Mouse (Mus musculus) liver, embryonic 12.5 days (tissue): ENCODE measurements around the gene Eno1. TPM values are rescaled to one million over a fixed set of nuclear protein-coding genes. Genes with fewer than 3 reads are reported as not detected.

ENCODE experiments used
- ATAC-seq: fragments of 200-750 bp; cut with Nextera tagmentation; 2 replicates; pipeline ENCODE4 v1.8.0; 2017; ENCODE audit warnings: moderate number of reproducible peaks, mild to moderate bottlenecking, moderate library complexity
- H3K27ac ChIP-seq: fragments of 300-500 bp; sonication (generic); 2 replicates; pipeline ENCODE4 v1.5.1; 2016; ENCODE audit warnings: mild to moderate bottlenecking
- H3K27me3 ChIP-seq: fragments of 300-500 bp; sonication (generic); replicated peaks from 2 replicates; pipeline ENCODE4 v1.6.1; 2016; ENCODE audit warnings: mild to moderate bottlenecking, moderate library complexity
- H3K36me3 ChIP-seq: fragments of 300-500 bp; sonication (generic); 2 replicates; pipeline ENCODE4 v1.6.1; 2016; ENCODE audit warnings: mild to moderate bottlenecking, moderate library complexity
- H3K4me1 ChIP-seq: fragments of 300-500 bp; sonication (generic); 2 replicates; pipeline ENCODE4 v1.6.1; 2016
- H3K4me2 ChIP-seq: fragments of 300-500 bp; sonication (generic); 2 replicates; pipeline ENCODE4 v1.6.1; 2016; ENCODE audit warnings: mild to moderate bottlenecking, moderate library complexity
- H3K4me3 ChIP-seq: fragments of 300-500 bp; sonication (generic); 2 replicates; pipeline ENCODE4 v1.5.1; 2016; ENCODE audit warnings: mild to moderate bottlenecking, moderate library complexity
- H3K9ac ChIP-seq: fragments of 300-500 bp; sonication (generic); 2 replicates; pipeline ENCODE4 v1.6.1; 2016; ENCODE audit warnings: mild to moderate bottlenecking, moderate library complexity
- H3K9me3 ChIP-seq: fragments of 300-500 bp; sonication (generic); replicated peaks from 2 replicates; pipeline ENCODE4 v1.6.1; 2016; ENCODE audit warnings: mild to moderate bottlenecking, moderate library complexity
- WGBS: fragments of 180-500 bp; shearing (Covaris S2); methylation state at CpG from one replicate; pipeline ENCODE4 v1.1.7; 2016; ENCODE audit not compliant: insufficient replicate concordance; 5-methylcytosine and 5-hydroxymethylcytosine counted together
- polyA plus RNA-seq: library from polyadenylated mRNA; unstranded; fragments of >200 nt; fragmentation: Nextera tagmentation; extraction: Ambion mirVana; gene quantifications from 2 replicates; pipeline ENCODE4 v1.2.1, GENCODE M21; 2016

The Eno1 gene
- polyA plus RNA-seq, 1 experiment from 2014 or later: 1,342 TPM

DNA sequence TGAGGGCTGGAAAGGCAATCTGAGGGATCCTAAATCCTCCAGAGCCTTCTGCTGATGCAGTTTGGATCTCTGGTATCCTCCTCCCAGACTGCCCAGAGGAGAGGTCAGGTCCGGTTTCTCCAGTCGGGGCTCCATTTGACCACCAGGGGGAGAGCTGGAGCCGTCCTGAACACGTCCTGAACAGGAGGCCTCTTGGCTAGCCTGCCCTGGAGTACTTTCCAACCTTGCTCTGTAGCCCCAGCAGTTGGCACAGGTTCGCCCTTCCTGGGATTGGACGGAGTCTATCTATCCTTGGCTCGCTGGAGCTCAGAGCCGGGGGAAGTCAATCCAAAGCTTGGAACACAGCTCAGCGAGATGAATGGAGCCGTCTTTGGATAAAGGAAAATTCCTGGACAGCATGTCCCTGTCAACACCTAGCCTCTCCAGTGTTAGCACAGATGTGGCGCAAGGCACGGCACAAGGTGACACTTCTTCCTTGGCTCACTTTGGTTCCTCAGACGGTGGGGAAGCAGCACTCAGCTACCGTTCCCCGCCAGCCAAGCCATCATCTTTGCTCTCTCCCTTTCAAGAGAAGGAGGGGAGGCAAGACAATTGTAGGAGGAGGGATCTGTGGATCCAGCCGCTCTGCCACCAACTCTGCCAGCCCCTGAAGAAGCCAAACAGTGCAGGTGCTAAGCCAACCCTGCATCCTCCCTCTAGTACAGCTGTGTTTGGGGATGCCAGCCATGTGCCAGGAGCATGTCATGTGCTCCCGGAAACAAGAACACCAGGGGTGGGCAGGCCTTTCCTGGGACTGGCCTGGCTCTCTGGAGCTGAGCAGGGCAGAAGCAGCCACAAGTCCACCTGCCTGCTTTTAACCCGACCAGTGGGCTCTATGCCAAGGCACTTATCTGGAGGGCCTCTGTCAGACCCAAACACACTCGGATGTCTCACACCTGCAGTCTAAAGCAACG lies 21.0 kb downstream of the Eno1 start:
- H3K9ac ChIP-seq: no peak overlapping the region
- H3K27ac ChIP-seq: no peak overlapping the region
- 49% methylated on average over 20 of the region's 20 CpGs for WGBS
- peak; percentile 45; the same call in 1 of the 2 replicates for ATAC-seq
- H3K4me3 ChIP-seq: no peak overlapping the region
- peaks cover 6% of the 10 kb centered on the region for H3K36me3 ChIP-seq
- no peaks in the 10 kb centered on the region for H3K9me3 ChIP-seq
- no peaks in the 10 kb centered on the region for H3K27me3 ChIP-seq
- H3K4me1 ChIP-seq: no peaks in the 10 kb centered on the region
- H3K4me2 ChIP-seq: no peak overlapping the region

DNA sequence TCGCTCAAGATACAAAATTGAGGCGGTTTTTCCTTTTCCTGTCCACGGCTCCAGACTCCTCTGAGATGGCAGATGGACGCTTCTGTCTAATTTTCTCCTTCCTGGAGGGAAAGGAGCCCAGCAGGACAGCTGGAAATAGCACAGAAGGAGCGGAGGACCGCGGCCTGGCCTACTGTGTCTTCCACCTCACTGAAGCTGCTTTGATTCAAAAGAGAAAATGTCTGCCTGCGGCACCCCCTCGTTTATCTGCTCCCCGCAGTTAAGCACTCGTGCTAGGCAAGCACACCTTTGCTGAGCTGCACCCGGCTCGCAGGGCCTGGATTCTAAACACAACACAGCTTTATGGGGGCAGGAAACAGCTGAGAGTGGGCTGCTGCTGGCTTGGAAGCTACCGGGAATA lies 21.9 kb downstream of the Eno1 start:
- ATAC-seq: no peak
- H3K9me3 ChIP-seq: no peaks in the 10 kb centered on the region
- no peak overlapping the region for H3K4me3 ChIP-seq
- H3K9ac ChIP-seq: no peak overlapping the region
- no peaks in the 10 kb centered on the region for H3K27me3 ChIP-seq
- 73% methylated on average over 14 of the region's 14 CpGs for WGBS
- H3K27ac ChIP-seq: no peak overlapping the region
- H3K36me3 ChIP-seq: no peaks in the 10 kb centered on the region
- no peak overlapping the region for H3K4me2 ChIP-seq
- no peaks in the 10 kb centered on the region for H3K4me1 ChIP-seq

DNA sequence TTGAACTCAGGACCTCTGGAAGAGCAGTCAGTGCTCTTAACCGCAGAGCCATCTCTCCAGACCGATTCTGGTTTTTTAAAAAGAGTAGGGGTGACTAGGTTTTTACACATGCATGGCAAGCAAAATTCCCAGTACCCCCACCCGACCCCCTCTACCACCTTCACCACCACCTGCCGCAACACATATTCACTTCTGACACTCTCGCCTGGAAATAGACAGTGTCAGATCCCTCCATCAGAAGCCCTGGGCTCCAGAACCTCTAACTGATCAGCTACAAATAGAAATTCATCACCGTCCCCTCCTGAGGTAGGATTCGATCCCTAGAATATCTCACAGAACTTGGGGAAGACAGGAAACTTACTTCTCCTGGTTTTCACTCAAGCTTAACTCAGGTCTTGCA lies 23.1 kb downstream of the Eno1 start:
- WGBS: 83% methylated on average over 7 of the region's 7 CpGs
- H3K4me2 ChIP-seq: no peak overlapping the region
- no peak for ATAC-seq
- no peaks in the 10 kb centered on the region for H3K9me3 ChIP-seq
- no peak overlapping the region for H3K9ac ChIP-seq
- H3K27me3 ChIP-seq: no peaks in the 10 kb centered on the region
- H3K4me1 ChIP-seq: no peaks in the 10 kb centered on the region
- H3K4me3 ChIP-seq: no peak overlapping the region
- no peaks in the 10 kb centered on the region for H3K36me3 ChIP-seq
- H3K27ac ChIP-seq: no peak overlapping the region

DNA sequence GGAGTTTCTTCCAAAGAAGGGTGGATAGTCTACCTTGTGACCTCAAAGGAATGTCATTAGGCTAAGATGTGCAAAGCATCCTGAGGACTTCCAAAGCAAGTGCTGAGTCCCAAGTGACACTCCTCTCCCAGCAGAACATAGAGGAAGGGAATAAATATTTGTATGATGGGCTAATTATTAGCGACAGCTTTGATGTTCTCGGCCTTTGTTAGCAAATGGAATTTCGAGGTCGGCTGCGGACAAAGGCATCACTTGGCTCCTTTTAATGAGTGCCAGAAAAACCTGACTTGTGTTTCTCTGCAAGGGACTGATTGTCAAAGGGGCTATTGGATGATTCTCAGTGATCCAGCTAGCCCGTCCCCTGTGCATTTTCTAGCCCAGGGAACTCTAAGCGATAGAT lies 23.6 kb downstream of the Eno1 start:
- ATAC-seq: no peak
- no peaks in the 10 kb centered on the region for H3K27me3 ChIP-seq
- no peaks in the 10 kb centered on the region for H3K36me3 ChIP-seq
- no peak overlapping the region for H3K4me3 ChIP-seq
- 71% methylated on average over 7 of the region's 7 CpGs for WGBS
- H3K9ac ChIP-seq: no peak overlapping the region
- H3K4me1 ChIP-seq: peaks cover 3% of the 10 kb centered on the region; the same call in 1 of the 2 replicates
- H3K4me2 ChIP-seq: no peak overlapping the region
- no peaks in the 10 kb centered on the region for H3K9me3 ChIP-seq
- no peak overlapping the region for H3K27ac ChIP-seq

DNA sequence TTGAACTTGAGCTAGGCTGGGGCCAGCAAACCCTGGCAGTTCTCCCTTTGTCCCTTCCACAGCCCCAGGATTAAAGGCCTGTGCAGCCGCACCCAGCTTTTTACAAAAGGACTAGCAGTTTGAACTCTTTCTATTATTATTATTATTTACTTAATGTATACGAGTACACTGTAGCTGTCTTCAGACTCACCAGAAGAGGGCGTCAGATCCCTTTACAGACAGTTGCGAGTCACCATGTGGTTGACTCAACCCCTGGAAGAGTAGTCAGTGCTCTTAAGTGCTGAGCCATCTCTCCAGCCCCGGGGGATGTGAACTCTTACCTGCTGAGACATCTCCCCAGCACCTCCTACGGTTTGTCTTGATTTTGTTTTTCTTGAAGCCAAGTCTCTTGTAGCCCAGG lies 24.2 kb downstream of the Eno1 start:
- Histone ChIP-seq H3K9ac (no peak overlapping the region), H3K27me3 (no peaks in the 10 kb centered on the region), H3K36me3 (no peaks in the 10 kb centered on the region), H3K4me2 (no peak overlapping the region), H3K4me1 (peaks cover 9% of the 10 kb centered on the region), H3K4me3 (no peak overlapping the region), H3K27ac (no peak overlapping the region), H3K9me3 (no peaks in the 10 kb centered on the region)
- 30% methylated on average over 6 of the region's 6 CpGs for WGBS
- ATAC-seq: no peak

DNA sequence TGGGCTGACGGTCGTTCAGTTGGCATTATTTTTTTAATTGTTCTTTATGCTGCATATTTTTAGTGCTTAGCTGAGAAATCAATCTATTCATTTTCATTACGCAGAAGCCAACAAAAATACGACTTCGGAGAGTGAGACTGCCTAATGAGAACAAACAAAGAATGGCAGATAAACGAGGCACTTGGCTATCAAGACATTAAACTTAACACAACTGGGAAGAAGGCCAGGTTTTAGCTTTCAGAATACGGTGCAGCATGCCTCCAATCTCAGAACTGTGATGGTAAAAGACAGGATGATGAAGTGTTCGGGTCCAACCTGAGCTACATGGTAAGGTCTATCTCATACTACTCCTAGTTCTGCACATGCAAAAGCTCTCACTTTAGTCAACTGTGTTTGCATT lies 25.8 kb downstream of the Eno1 start:
- Histone ChIP-seq H3K9me3 (no peaks in the 10 kb centered on the region), H3K9ac (no peak overlapping the region), H3K27me3 (peaks cover 7% of the 10 kb centered on the region; the same call in 1 of the 2 replicates), H3K4me3 (no peak overlapping the region), H3K27ac (no peak overlapping the region), H3K36me3 (no peaks in the 10 kb centered on the region), H3K4me2 (no peak overlapping the region), H3K4me1 (peaks cover 15% of the 10 kb centered on the region)
- WGBS: 77% methylated on average over 8 of the region's 8 CpGs
- ATAC-seq: no peak

DNA sequence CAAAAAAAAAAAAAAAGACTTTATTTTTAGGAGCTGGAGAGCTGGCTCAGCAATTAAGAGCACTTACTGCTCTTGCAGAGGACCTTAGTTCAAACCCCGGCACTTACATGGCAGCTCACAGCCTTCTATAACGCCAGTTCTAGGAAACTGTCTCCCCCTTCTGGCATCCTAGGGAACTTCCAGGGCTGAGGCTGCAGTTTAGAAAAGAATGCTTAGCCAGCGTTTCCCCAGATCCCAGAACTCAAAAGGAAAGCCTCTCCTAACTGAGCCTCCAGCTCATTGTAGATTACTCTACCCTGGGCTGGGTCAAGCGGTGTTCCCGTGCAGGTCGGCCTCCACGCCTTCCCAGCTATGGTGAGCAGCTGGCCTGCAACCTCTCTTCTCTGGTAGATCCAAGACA lies 28.4 kb downstream of the Eno1 start:
- Histone ChIP-seq H3K27me3 (peaks cover 12% of the 10 kb centered on the region), H3K4me3 (no peak overlapping the region), H3K36me3 (no peaks in the 10 kb centered on the region), H3K9ac (no peak overlapping the region), H3K27ac (no peak overlapping the region), H3K9me3 (no peaks in the 10 kb centered on the region), H3K4me2 (no peak overlapping the region), H3K4me1 (peaks cover 28% of the 10 kb centered on the region)
- no peak for ATAC-seq
- WGBS: 44% methylated on average over 7 of the region's 7 CpGs

DNA sequence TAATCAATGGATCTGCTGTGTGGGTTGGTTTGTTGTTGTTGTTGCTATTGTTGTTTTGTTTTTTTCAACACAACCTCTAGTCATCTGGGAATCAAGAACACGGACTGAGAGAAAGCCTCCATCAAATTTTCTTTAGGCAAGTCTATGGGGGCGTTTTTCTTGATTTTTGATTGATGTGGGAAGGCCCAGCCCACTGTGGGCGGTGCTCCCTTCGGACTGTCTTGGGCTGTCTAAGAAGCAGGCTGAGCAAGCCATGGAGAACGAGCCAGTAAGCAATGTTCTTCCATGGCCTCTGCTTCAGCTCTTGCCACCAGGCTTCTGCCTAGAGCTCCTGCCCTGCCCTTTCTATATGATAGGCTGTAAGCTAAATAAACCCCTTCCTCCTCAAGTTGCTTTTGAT lies 28.9 kb downstream of the Eno1 start:
- H3K9ac ChIP-seq: no peak overlapping the region
- no peaks in the 10 kb centered on the region for H3K36me3 ChIP-seq
- H3K27ac ChIP-seq: no peak overlapping the region
- WGBS: 33% methylated on average over 5 of the region's 5 CpGs
- ATAC-seq: peak; percentile 35; the same call in 1 of the 2 replicates
- H3K4me2 ChIP-seq: no peak overlapping the region
- H3K27me3 ChIP-seq: peaks cover 12% of the 10 kb centered on the region
- peaks cover 33% of the 10 kb centered on the region for H3K4me1 ChIP-seq
- H3K4me3 ChIP-seq: no peak overlapping the region
- no peaks in the 10 kb centered on the region for H3K9me3 ChIP-seq

DNA sequence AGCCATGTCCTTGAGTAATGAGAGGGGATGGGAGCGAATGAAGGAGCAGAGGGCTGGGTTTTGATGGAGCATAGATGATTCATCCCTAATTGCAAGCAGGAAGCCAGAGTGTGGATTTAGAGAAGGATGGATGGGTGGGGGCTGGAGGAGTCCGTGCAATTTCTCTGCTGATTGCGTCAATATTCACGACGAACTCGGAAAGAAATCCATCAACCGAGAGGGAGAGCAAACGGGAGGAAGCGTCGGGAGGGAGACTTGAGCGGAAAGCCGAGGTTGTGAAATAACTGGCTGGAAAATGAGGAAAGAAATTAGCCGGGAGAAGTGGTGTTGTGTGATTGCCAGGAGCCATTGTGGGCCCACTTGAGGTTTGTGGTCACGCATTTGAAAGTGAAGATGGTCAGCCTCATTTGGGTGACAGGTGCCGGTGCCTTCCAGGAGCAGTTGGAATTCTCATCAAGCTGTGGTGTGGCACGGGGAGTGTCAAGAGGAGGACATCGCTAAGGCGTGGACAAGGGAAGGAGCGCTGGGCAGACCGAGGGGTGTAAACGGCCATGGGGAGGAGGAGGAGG lies 30.2 kb downstream of the Eno1 start:
- Histone ChIP-seq H3K9me3 (no peaks in the 10 kb centered on the region), H3K4me2 (no peak overlapping the region), H3K36me3 (no peaks in the 10 kb centered on the region), H3K27me3 (peaks cover 12% of the 10 kb centered on the region), H3K27ac (no peak overlapping the region), H3K9ac (no peak overlapping the region), H3K4me1 (peaks cover 35% of the 10 kb centered on the region), H3K4me3 (no peak overlapping the region)
- WGBS: 49% methylated on average over 21 of the region's 21 CpGs
- ATAC-seq: no peak

DNA sequence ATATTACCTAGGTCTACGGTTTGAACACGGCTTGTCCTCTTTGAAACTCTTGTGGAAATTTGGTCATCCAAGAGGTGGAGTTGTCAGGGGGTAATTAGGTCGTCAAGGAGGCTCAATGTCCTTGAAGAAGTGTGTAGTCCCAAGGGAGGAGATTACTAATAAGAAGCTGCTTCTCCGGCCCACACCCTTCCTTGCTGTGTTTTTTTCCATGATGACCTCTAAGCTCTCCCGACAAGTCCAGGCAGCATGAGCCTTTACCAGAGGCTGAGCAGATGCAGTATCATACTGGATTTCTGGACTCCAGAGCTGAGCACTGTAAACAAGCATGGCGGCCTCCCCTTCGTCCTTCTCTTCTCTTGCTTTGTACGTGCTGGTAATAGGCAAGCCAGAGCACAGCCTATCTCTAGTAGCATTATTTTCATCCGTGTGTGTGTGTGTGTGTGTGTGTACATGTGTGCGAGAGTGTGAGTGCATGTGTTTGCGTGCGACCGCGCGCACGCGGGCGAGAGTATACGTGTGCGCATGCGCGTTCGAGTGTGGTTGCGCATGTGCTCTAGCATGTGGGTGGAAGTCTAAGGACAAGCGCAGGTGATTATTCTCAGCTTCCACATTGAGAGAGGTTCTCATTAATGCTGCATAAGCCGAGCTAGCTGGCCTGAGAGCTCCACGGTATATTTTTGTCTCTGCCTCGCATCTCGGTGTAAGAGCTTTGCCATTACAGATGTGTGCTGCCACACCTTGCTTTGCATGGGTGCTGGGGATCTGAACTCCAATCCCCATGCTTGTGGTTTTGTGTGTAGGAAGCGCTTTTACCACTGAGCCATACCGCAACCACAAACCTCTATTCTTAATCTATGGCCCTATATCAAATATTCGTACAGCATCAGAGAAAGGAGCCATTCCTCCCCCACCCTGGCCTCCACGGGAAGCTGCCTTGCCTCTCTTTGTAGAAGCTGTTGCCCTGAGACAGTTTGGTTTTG lies 32.4 kb downstream of the Eno1 start:
- no peak overlapping the region for H3K4me3 ChIP-seq
- H3K27ac ChIP-seq: 0 out of 2 replicates have a peak overlapping the region, but pooled peaks have one; percentile 13
- no peaks in the 10 kb centered on the region for H3K9me3 ChIP-seq
- H3K9ac ChIP-seq: no peak overlapping the region
- 68% methylated on average over 33 of the region's 33 CpGs for WGBS
- ATAC-seq: no peak
- H3K4me1 ChIP-seq: peaks cover 51% of the 10 kb centered on the region
- H3K36me3 ChIP-seq: no peaks in the 10 kb centered on the region
- H3K4me2 ChIP-seq: peak overlapping the region; percentile 11; the same call in 1 of the 2 replicates
- peaks cover 12% of the 10 kb centered on the region for H3K27me3 ChIP-seq

DNA sequence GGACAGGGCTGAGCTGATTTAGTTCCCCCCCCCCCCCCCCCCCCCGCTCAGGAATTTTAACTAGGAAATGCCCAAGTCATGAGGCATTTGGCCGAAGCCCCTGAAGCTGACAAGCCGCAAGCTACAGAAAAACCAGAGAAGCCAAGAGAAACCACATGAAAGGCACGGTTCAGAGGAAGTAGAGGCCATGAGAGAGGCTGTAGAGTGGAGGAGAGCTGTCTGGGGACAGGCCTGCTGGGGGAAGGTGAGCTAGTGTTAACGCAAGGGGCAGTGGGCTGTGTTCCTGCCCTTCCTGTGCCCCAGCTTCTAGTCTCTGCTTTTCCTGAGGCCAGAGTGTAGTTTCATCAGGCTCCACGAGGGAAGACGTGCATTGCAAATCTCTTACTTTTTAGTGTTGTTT lies 33.2 kb downstream of the Eno1 start:
- Histone ChIP-seq H3K4me3 (no peak overlapping the region), H3K27me3 (peaks cover 12% of the 10 kb centered on the region), H3K9ac (no peak overlapping the region), H3K4me2 (peak overlapping the region; percentile 8; the same call in 1 of the 2 replicates), H3K27ac (0 out of 2 replicates have a peak overlapping the region, but pooled peaks have one; percentile 13), H3K36me3 (no peaks in the 10 kb centered on the region), H3K4me1 (peaks cover 51% of the 10 kb centered on the region), H3K9me3 (no peaks in the 10 kb centered on the region)
- no peak; the same call in 1 of the 2 replicates for ATAC-seq
- 17% methylated on average over 7 of the region's 7 CpGs for WGBS
